Mouse (Mus musculus) megakaryocyte, embryonic 14.5 days (primary cell): ENCODE measurements at regions not wholly inside any gene's neighbourhood (a gene's known extent, or its start where the extent isn't known, plus 50 kb on each side); places are given as distances from the start of the nearest gene placed in this dataset.

Source experiments
- H3K27me3 ChIP-seq: replicated peaks from 2 replicates; pipeline ENCODE3; 2012; ENCODE audit warnings: inconsistent platforms
- H3K36me3 ChIP-seq: replicated peaks from 2 replicates; pipeline ENCODE3; 2012; ENCODE audit warnings: low read length, inconsistent platforms, mixed read lengths
- H3K4me1 ChIP-seq: 2 replicates; pipeline ENCODE4 v1.6.1; 2012; ENCODE audit warnings: inconsistent platforms
- H3K4me3 ChIP-seq: replicated peaks from 2 replicates; pipeline ENCODE3; 2012; ENCODE audit warnings: moderate library complexity, mild to moderate bottlenecking, inconsistent platforms
- H3K9me3 ChIP-seq: 2 replicates; pipeline ENCODE4 v1.6.1; 2012; ENCODE audit warnings: inconsistent platforms
- FLI1 ChIP-seq: IDR thresholded peaks from 2 replicates; pipeline ENCODE4 v1.6.1; 2012; ENCODE audit warnings: low read length, inconsistent platforms, mixed read lengths
- GATA1 ChIP-seq: IDR thresholded peaks from 3 replicates; pipeline ENCODE4 v1.6.1; 2012; ENCODE audit warnings: mixed read lengths, low read length, inconsistent platforms, borderline replicate concordance

DNA sequence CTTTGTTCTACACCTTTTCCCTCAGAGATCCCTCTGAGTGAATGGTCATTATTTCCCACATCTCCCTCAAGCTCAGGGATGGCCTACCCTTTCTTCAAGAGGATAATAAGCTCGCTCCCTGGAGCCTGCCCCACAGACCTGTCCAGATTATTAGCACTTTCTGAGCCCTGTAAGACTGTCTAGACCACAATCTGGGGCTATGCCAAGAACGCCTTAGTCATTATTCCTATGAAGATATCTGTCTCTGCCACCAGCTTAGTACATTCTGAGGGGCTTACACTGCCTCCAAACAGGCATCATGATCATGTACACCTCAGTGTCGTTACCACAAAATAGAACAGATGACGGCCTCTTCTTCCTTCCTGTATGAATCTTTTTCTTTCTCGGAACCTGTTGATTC, 124.9 kb downstream of the Cpeb2 start:
- no peaks in the 10 kb centered on the region for H3K36me3 ChIP-seq
- H3K9me3 ChIP-seq = no peaks in the 10 kb centered on the region
- peaks cover 2% of the 10 kb centered on the region for H3K27me3 ChIP-seq
- peaks cover 53% of the 10 kb centered on the region for H3K4me1 ChIP-seq
- H3K4me3 ChIP-seq = no peak overlapping the region
- no peak for TF ChIP-seq FLI1
- TF ChIP-seq GATA1 = no peak

DNA sequence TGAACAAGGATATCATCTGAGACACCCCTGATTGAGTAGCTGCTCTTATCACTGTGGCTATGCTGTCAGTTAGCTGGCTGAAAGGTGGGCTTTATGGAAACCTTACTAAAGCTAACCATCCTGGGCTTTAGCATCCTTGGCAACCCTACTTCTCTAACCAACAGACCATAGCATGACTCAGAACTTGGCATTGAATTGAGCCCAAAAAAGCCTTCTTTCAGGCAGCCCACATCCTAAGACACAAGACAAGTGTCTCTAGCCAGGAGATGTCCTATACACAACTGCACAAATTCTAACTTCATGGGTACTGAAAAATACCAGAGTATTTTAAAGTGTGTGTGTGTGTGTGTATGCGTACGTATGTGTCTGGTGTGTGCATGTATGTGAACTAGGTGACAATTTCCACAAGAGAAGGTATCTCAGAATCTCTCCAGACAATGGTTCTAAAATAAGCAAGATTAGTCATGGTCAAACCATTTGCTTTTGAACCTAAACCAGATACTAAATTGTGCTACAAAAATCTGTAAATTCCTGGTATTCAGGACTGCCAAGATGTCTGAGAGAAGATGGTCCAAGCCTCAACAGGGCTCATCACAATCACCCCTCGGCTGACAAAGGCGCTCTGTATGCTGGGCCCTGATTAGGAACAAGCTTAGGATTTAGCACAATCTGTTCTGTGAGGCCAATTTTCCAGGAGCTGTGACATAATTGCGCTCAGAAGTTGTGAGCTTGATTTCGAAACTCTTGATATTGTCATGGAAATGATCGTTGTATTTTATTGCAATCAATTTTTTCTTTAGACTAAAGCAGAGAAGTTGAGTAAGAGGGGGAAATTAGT, 126.2 kb downstream of the Cpeb2 start:
- H3K9me3 ChIP-seq = no peaks in the 10 kb centered on the region
- H3K27me3 ChIP-seq = peaks cover 2% of the 10 kb centered on the region
- H3K4me3 ChIP-seq = no peak overlapping the region
- peaks cover 41% of the 10 kb centered on the region for H3K4me1 ChIP-seq
- TF ChIP-seq FLI1 (no peak), GATA1 (no peak)
- H3K36me3 ChIP-seq = no peaks in the 10 kb centered on the region

- Histone ChIP-seq H3K36me3 (no peaks in the 10 kb centered on the region), H3K4me3 (no peak overlapping the region), H3K9me3 (no peaks in the 10 kb centered on the region), H3K4me1 (peaks cover 30% of the 10 kb centered on the region), H3K27me3 (peaks cover 2% of the 10 kb centered on the region)
- TF ChIP-seq GATA1 (no peak), FLI1 (no peak)
Measured at GRCm38 (mm10) chr5:43360298-43360697, 127.3 kb downstream of the Cpeb2 start.

DNA sequence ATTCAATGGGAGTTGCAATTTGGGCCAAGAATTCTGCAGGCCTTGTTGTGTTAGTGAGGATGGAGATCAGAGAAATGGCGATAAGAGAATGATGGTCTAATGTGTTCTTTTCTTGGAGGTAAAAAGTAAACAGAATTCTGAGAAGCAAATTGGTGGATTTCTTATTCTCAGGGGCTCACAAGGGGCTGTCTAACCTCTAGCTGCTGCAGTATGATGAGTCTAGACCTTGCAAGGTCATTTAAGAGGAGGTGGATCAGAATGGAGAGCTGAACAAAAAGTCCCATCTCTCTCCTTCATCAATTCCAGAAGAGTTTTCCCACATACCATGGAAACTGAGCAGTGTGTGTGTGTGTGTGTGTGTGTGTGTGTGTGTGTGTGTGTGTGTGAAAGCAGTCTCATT, 128.1 kb downstream of the Cpeb2 start:
- Histone ChIP-seq H3K36me3 (no peaks in the 10 kb centered on the region), H3K9me3 (no peaks in the 10 kb centered on the region), H3K27me3 (peaks cover 2% of the 10 kb centered on the region), H3K4me1 (peaks cover 22% of the 10 kb centered on the region), H3K4me3 (no peak overlapping the region)
- no peak for TF ChIP-seq GATA1
- no peak for TF ChIP-seq FLI1

- TF ChIP-seq FLI1 (no peak), GATA1 (no peak)
- H3K36me3 ChIP-seq = no peaks in the 10 kb centered on the region
- H3K4me1 ChIP-seq = no peaks in the 10 kb centered on the region
- no peak overlapping the region for H3K4me3 ChIP-seq
- H3K27me3 ChIP-seq = no peaks in the 10 kb centered on the region
- no peaks in the 10 kb centered on the region for H3K9me3 ChIP-seq
Measured at GRCm38 (mm10) chr5:43372385-43372784, 139.4 kb downstream of the Cpeb2 start.

GRCm38 (mm10) chr5:43384689-43385375, 130.5 kb upstream of the C1qtnf7 start:
- H3K4me1 ChIP-seq = no peaks in the 10 kb centered on the region
- no peak overlapping the region for H3K4me3 ChIP-seq
- H3K36me3 ChIP-seq = no peaks in the 10 kb centered on the region
- no peaks in the 10 kb centered on the region for H3K27me3 ChIP-seq
- no peaks in the 10 kb centered on the region for H3K9me3 ChIP-seq
- TF ChIP-seq FLI1 = no peak
- no peak for TF ChIP-seq GATA1

DNA sequence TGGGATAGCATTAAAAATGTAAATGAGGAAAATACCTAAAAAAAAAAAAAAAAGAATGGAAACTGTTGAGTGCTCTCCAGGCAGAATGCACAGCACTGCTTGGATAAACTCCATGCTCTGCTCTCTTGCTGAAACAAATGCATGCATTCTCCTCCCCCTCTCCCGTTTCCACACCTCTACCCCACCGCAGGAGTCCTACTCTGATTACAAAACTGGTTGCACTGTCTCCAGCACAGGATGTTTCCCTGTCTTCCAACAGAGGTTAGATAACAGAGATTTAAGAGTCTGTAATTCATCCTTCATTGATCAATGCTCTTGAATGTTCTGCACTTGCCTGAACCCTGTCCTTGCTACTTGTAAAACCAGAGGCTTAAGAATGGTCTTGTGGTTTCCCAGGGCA, 124.3 kb upstream of the C1qtnf7 start:
- Histone ChIP-seq H3K36me3 (no peaks in the 10 kb centered on the region), H3K4me3 (no peak overlapping the region), H3K27me3 (no peaks in the 10 kb centered on the region), H3K4me1 (no peaks in the 10 kb centered on the region), H3K9me3 (no peaks in the 10 kb centered on the region)
- TF ChIP-seq FLI1 = no peak
- TF ChIP-seq GATA1 = no peak

GRCm38 (mm10) chr5:43391412-43392029, 123.8 kb upstream of the C1qtnf7 start:
- no peaks in the 10 kb centered on the region for H3K27me3 ChIP-seq
- no peak for TF ChIP-seq GATA1
- no peak for TF ChIP-seq FLI1

DNA sequence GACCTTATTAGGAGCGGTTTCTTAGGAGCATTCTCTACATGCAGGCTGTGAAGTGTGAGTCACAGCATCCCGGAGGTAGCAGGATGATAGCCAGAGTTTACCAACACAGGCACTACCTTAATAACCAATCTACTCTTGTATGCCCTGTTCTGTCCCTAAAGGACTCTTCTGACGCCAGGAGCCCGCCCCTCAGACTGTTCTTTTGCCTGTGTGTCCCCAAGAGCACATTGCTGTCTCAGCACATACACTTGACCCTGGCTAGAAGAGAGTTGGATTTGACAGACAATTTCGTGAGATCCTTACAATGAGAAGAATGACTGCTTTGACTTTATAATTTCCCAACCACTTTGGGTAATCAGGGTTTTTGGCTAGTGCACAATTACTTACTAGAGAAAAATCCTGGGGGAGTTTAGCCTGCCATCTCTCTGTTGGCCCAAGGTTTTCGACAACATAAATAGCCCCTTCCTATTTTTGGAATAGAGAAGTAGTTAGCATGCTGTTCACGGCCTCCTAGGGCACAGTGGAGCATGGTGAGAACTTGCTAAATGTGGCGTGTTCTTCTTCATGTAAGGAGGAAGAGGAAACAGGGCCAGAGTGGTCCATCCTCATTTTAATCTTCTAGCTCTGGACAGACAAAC, 122.3 kb upstream of the C1qtnf7 start:
- Histone ChIP-seq H3K4me1 (no peaks in the 10 kb centered on the region), H3K36me3 (no peaks in the 10 kb centered on the region), H3K9me3 (no peaks in the 10 kb centered on the region), H3K27me3 (no peaks in the 10 kb centered on the region), H3K4me3 (no peak overlapping the region)
- TF ChIP-seq FLI1 = no peak
- TF ChIP-seq GATA1 = no peak

More at GRCm38 (mm10) chr5:43391412-43392029, 123.8 kb upstream of the C1qtnf7 start:
- H3K9me3 ChIP-seq = no peaks in the 10 kb centered on the region
- H3K36me3 ChIP-seq = no peaks in the 10 kb centered on the region
- H3K4me3 ChIP-seq = no peak overlapping the region
- H3K4me1 ChIP-seq = no peaks in the 10 kb centered on the region

DNA sequence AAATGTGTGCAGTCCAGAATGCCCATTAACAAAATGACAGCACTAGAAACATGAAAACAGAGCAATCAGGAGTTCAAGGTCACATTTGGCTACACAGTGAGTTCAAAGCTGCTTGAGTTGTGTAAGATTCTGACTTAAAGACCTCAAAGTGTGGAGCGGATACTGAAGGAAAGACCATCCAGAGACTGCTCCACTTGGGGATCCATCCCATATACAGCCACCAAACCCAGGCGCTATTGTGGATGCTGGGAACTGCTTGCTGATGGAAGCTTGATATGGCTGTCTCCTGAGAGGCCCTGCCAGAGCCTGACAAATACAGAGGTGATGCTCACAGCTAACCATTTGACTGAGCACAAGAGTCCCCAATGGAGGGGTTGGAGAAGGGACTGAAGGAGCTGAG, 98.1 kb upstream of the C1qtnf7 start:
- H3K36me3 ChIP-seq = no peaks in the 10 kb centered on the region
- H3K4me3 ChIP-seq = no peak overlapping the region
- no peaks in the 10 kb centered on the region; the same call in 1 of the 2 replicates for H3K9me3 ChIP-seq
- no peaks in the 10 kb centered on the region for H3K27me3 ChIP-seq
- TF ChIP-seq FLI1 = no peak
- TF ChIP-seq GATA1 = no peak
- H3K4me1 ChIP-seq = no peaks in the 10 kb centered on the region
